Mouse (Mus musculus): ENCODE measurements around the gene Cic.
A peak's percentile ranks its signal among the peaks of the same experiment; 100 is the strongest.

The Cic gene

GRCm38 (mm10) chr7:25269545-25270271 lies 2.2 kb downstream of the Cic start:
- no peak for DNase-seq (ENCODE audit: low spot score)

- DNase-seq (ENCODE audit: low spot score) = no peak
These were observed 3.4 kb downstream of the Cic start for GRCm38 (mm10) chr7:25270652-25271633.

- DNase-seq (ENCODE audit: low spot score) = no peak
These were observed 4.3 kb downstream of the Cic start for GRCm38 (mm10) chr7:25271651-25272444.

GRCm38 (mm10) chr7:25272445-25273258 lies 5.1 kb downstream of the Cic start:
- no peak for DNase-seq (ENCODE audit: low spot score)

GRCm38 (mm10) chr7:25273259-25274241 lies 6.0 kb downstream of the Cic start:
- no peak for DNase-seq (ENCODE audit: low spot score)

- DNase-seq (ENCODE audit: low spot score) = no peak
These were observed 7.1 kb downstream of the Cic start for GRCm38 (mm10) chr7:25274571-25274970.

- DNase-seq (ENCODE audit: low spot score) = no peak
These were observed 7.5 kb downstream of the Cic start for GRCm38 (mm10) chr7:25274996-25275395.

GRCm38 (mm10) chr7:25275555-25276298 lies 8.2 kb downstream of the Cic start:
- DNase-seq (ENCODE audit: low spot score) = no peak

- DNase-seq (ENCODE audit: low spot score) = no peak
These were observed 9.9 kb downstream of the Cic start for GRCm38 (mm10) chr7:25277405-25277804.

GRCm38 (mm10) chr7:25277998-25278340 lies 10.5 kb downstream of the Cic start:
- no peak for DNase-seq (ENCODE audit: low spot score)

GRCm38 (mm10) chr7:25278341-25279075 lies 11.0 kb downstream of the Cic start:
- DNase-seq (ENCODE audit: low spot score) = peak; percentile 95

GRCm38 (mm10) chr7:25279076-25279860 lies 11.8 kb downstream of the Cic start:
- DNase-seq (ENCODE audit: low spot score) = no peak

GRCm38 (mm10) chr7:25279861-25280791 lies 12.6 kb downstream of the Cic start:
- DNase-seq (ENCODE audit: low spot score) = peak; percentile 31

- no peak for DNase-seq (ENCODE audit: low spot score)
These were observed 13.7 kb downstream of the Cic start for GRCm38 (mm10) chr7:25281166-25281733.

- DNase-seq (ENCODE audit: low spot score) = peak; percentile 98
These were observed 14.5 kb downstream of the Cic start for GRCm38 (mm10) chr7:25281734-25282601.

All from yolk sac, embryonic 10.5 days (tissue).